Mouse (Mus musculus) duodenum, adult 2 months (tissue): Measurements from ENCODE around the gene Scarf2. TPM values are rescaled to one million over a fixed set of nuclear protein-coding genes. Genes with fewer than 3 reads are reported as not detected.

Source experiments
- polyA plus RNA-seq: library from polyadenylated mRNA; depleted of rRNA; stranded (reverse); fragments of >200 nt; gene quantifications from 2 replicates; pipeline ENCODE4 v1.2.3, GENCODE M21; 2012; ENCODE audit warnings: low replicate concordance; rRNA removed

The Scarf2 gene
- 32.0 and 34.5 TPM in 2 replicates for polyA plus RNA-seq

GRCm38 (mm10) chr16:17796971-17797811 lies at the start of gene Scarf2:
TSS of gene Scarf2 (plus strand) at chr16:17797282.

GRCm38 (mm10) chr16:17759344-17759773 lies 37.7 kb upstream of the Scarf2 start, which contains the start of gene Klhl22:
TSS of gene Klhl22 (plus strand) at chr16:17759618.

GRCm38 (mm10) chr16:17832821-17833220 lies 35.7 kb downstream of the Scarf2 start, which contains the start of gene B830017H08Rik:
TSS of gene B830017H08Rik (plus strand) at chr16:17833121.

GRCm38 (mm10) chr16:17838051-17838450 lies 41.0 kb downstream of the Scarf2 start, which contains the start of gene Car15:
TSS of gene Car15 (minus strand) at chr16:17838364.

Other genes with a start within 250 kb of the Scarf2 start
- 0.21 and 0.33 TPM in 2 replicates for gene Lrrc74b, start 236.0 kb upstream of the Scarf2 start, polyA plus RNA-seq
- 1.1 and 1.6 TPM in 2 replicates for gene P2rx6, start 235.4 kb upstream of the Scarf2 start, polyA plus RNA-seq
- 14.7 and 24.5 TPM in 2 replicates for gene Slc7a4, start 214.1 kb upstream of the Scarf2 start, polyA plus RNA-seq
- 17.7 and 54.4 TPM in 2 replicates for gene Smpd4, start 177.9 kb upstream of the Scarf2 start, polyA plus RNA-seq
- 0.55 and 0.85 TPM in 2 replicates for gene Ccdc74a, start 150.8 kb upstream of the Scarf2 start, polyA plus RNA-seq
- gene Med15, start 64.4 kb upstream of the Scarf2 start, polyA plus RNA-seq: 85.9 and 111 TPM in 2 replicates
- gene Klhl22, start 37.7 kb upstream of the Scarf2 start, polyA plus RNA-seq: 24.2 and 34.0 TPM in 2 replicates
- gene B830017H08Rik, start 35.8 kb downstream of the Scarf2 start, polyA plus RNA-seq: 0.05 TPM in 1 of 2 replicates, not detected in the other
- gene Car15, start 41.1 kb downstream of the Scarf2 start, polyA plus RNA-seq: 9.6 and 13.0 TPM in 2 replicates
- gene Gm20518, start 94.4 kb downstream of the Scarf2 start, polyA plus RNA-seq: 0.96 and 1.7 TPM in 2 replicates
- 0.05 TPM in 1 of 2 replicates, not detected in the other for gene Tssk1, start 96.9 kb downstream of the Scarf2 start, polyA plus RNA-seq
- 105 and 128 TPM in 2 replicates for gene Dgcr2, start 101.3 kb downstream of the Scarf2 start, polyA plus RNA-seq
- gene Tssk2, start 101.4 kb downstream of the Scarf2 start, polyA plus RNA-seq: not detected in 2 replicates
- 14.2 and 14.3 TPM in 2 replicates for gene Ess2, start 114.1 kb downstream of the Scarf2 start, polyA plus RNA-seq
- gene Gsc2, start 117.8 kb downstream of the Scarf2 start, polyA plus RNA-seq: not detected in 2 replicates
- gene Slc25a1, start 130.9 kb downstream of the Scarf2 start, polyA plus RNA-seq: 321 and 435 TPM in 2 replicates
- gene Vpreb2, start 183.1 kb downstream of the Scarf2 start, polyA plus RNA-seq: not detected in 2 replicates